Mouse (Mus musculus) spleen, adult 2 months (tissue): Measurements from ENCODE around the gene Cacna1e. TPM values are rescaled to one million over a fixed set of nuclear protein-coding genes. Genes with fewer than 3 reads are reported as not detected.

ENCODE experiments used
- DNase-seq, 2 experiments: peaks; one replicate each; pipeline versions ENCODE4 v3.0.0 to v3.0.0-alpha.2; 2012 to 2021; ENCODE audit warnings: low spot score in 2 of 2, low read depth in 1 of 2
- H3K27ac ChIP-seq: fragments of 200-500 bp; 2 replicates; pipeline ENCODE4 v1.5.1; 2012; ENCODE audit warnings: low read length, inconsistent platforms; ENCODE audit not compliant: insufficient read depth
- H3K27me3 ChIP-seq: fragments of 200-500 bp; 2 replicates; pipeline ENCODE4 v1.6.1; 2012; ENCODE audit warnings: mild to moderate bottlenecking, moderate library complexity, low read length, inconsistent platforms; ENCODE audit not compliant: control insufficient read depth, insufficient read depth
- H3K36me3 ChIP-seq: fragments of 200-500 bp; 2 replicates; pipeline ENCODE4 v1.6.1; 2012; ENCODE audit warnings: mild to moderate bottlenecking, low read length, inconsistent platforms; ENCODE audit not compliant: control insufficient read depth, insufficient read depth
- H3K4me1 ChIP-seq: fragments of 200-500 bp; 2 replicates; pipeline ENCODE4 v1.6.1; 2011; ENCODE audit warnings: inconsistent platforms; ENCODE audit not compliant: control insufficient read depth, insufficient read depth, insufficient read length
- H3K4me3 ChIP-seq: fragments of 200-500 bp; 2 replicates; pipeline ENCODE4 v1.5.1; 2011; ENCODE audit warnings: mild to moderate bottlenecking, inconsistent platforms; ENCODE audit not compliant: insufficient read depth, insufficient read length; ENCODE audit errors: extremely low read depth
- CTCF ChIP-seq: fragments of 200-500 bp; IDR thresholded peaks from 2 replicates; pipeline ENCODE4 v1.5.1; 2011; ENCODE audit warnings: mild to moderate bottlenecking, inconsistent platforms; ENCODE audit not compliant: insufficient read depth, insufficient read length, insufficient replicate concordance; ENCODE audit errors: extremely low read depth
- POLR2A ChIP-seq: fragments of 200-500 bp; IDR thresholded peaks from 2 replicates; pipeline ENCODE4 v1.6.1; 2011; ENCODE audit warnings: low read depth, low read length, inconsistent platforms
- WGBS: fragments of 180-500 bp; shearing (Covaris S2); methylation state at CpG from one replicate; pipeline ENCODE4 v1.1.7; 2018; 5-methylcytosine and 5-hydroxymethylcytosine counted together
- polyA plus RNA-seq: library from polyadenylated mRNA; depleted of rRNA; stranded (reverse); fragments of >200 nt; gene quantifications from 2 replicates; pipeline ENCODE4 v1.2.3, GENCODE M21; 2012

Gene Cacna1e
- polyA plus RNA-seq, 1 experiment, result 7.0 TPM

DNA sequence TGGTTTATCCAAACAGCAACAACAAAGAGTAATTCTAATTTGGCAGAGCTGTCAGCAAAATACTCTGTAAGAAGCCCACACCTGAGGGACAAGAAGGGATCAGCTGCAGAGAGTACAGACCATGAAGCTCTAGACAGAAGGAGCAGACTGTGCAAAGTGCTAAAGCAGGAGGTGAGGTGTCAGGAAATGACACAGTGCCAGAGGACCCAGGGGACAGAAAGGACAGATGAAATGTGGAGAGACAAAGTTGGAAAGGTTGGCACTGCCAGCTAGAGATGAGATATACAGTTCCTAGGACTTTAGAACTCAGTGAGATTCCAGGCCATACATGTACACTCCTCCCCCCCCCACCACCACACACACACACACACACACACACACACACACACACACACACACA, 113.2 kb downstream of the Cacna1e start:
- Histone ChIP-seq H3K27ac (no peak overlapping the region), H3K27me3 (no peaks in the 10 kb centered on the region), H3K4me1 (no peaks in the 10 kb centered on the region), H3K36me3 (no peaks in the 10 kb centered on the region), H3K4me3 (no peak overlapping the region)
- DNase-seq, result no peak
- TF ChIP-seq POLR2A (no peak), CTCF (no peak)

DNA sequence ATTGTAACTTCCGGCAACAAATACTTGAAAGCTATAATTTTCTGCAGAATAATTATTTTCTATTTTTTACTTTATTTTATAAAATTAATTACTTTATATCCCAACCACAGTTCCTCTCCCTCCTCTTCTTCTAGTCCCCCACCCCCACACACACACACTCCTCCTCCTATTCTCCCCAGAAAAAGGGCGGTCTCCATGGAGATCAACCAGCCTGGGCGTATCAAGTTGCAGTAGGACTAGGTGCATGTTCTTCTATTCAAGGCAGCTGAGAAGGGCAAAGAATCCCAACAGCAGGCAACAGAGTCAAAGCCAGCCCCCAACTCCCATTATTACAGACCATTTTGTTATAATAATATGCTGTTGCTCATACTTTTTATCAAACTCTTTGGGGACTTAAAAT, 113.8 kb downstream of the Cacna1e start:
- TF ChIP-seq CTCF (no peak), POLR2A (no peak)
- DNase-seq, result no peak
- WGBS, result 88% methylated on average over 3 of the region's 3 CpGs
- Histone ChIP-seq H3K27ac (no peak overlapping the region), H3K4me1 (no peaks in the 10 kb centered on the region), H3K27me3 (no peaks in the 10 kb centered on the region), H3K4me3 (no peak overlapping the region), H3K36me3 (no peaks in the 10 kb centered on the region)

- Histone ChIP-seq H3K27me3 (no peaks in the 10 kb centered on the region), H3K4me1 (no peaks in the 10 kb centered on the region), H3K4me3 (no peak overlapping the region), H3K36me3 (no peaks in the 10 kb centered on the region; the same call in 1 of the 2 replicates), H3K27ac (no peak overlapping the region)
- peak in 1 of 2 experiments; percentile 5 for DNase-seq
- TF ChIP-seq CTCF (no peak), POLR2A (no peak)
- 52% methylated on average over 4 of the region's 4 CpGs for WGBS
Measured at GRCm38 (mm10) chr1:154763132-154763531, 121.2 kb downstream of the Cacna1e start.

DNA sequence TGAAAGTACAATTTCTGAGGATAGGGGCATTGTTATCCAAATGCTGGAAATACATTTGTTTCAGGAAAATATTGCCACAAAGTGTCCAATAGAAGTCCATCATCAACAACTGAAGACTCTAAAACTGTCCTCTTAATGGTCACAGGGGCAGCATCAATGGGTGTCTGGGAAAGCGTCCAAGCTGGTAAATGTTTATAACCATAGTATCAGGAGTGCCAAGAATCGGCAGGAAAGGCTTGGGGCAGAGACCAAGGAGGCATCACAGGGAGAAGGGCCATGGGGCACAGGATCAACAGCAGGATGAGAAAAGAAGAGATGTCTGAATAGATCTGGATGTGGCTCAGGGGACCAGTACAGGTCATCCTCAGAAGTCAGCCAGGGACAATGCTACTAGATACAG, 132.2 kb downstream of the Cacna1e start:
- no peak for TF ChIP-seq POLR2A
- TF ChIP-seq CTCF, result no peak
- Histone ChIP-seq H3K4me1 (no peaks in the 10 kb centered on the region), H3K36me3 (no peaks in the 10 kb centered on the region), H3K27me3 (no peaks in the 10 kb centered on the region), H3K27ac (no peak overlapping the region), H3K4me3 (no peak overlapping the region)
- DNase-seq, result no peak
- WGBS, result 68% methylated on average over 2 of the region's 2 CpGs

- TF ChIP-seq CTCF (no peak), POLR2A (no peak)
- H3K4me1 ChIP-seq, result no peaks in the 10 kb centered on the region
- 83% methylated on average over 3 of the region's 3 CpGs for WGBS
- no peaks in the 10 kb centered on the region for H3K36me3 ChIP-seq
- no peak overlapping the region for H3K4me3 ChIP-seq
- no peaks in the 10 kb centered on the region for H3K27me3 ChIP-seq
- no peak for DNase-seq
- no peak overlapping the region for H3K27ac ChIP-seq
Measured at GRCm38 (mm10) chr1:154748531-154748930, 135.8 kb downstream of the Cacna1e start.

DNA sequence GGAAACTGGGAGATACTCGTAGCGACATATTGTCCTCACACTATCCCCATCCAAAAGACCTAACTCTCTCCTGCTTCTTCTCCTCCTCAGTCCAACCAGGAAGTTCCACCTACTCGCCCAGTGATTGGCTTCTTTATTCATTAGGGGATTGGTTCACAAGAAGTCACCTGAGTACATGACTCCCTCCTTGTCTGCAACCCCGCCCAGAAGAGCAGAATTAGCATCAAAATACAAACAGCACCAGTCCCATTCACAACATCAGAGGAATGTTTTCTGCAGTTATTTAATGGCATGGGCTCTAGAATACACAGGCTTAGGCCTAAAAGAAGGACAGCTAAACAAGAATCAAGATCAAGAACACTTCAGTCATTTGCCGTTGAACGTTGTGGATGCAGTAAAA, 139.1 kb downstream of the Cacna1e start:
- Histone ChIP-seq H3K4me1 (no peaks in the 10 kb centered on the region), H3K27ac (no peak overlapping the region), H3K36me3 (no peaks in the 10 kb centered on the region), H3K4me3 (no peak overlapping the region), H3K27me3 (no peaks in the 10 kb centered on the region)
- DNase-seq, result no peak
- TF ChIP-seq CTCF (no peak), POLR2A (no peak)
- 88% methylated on average over 6 of the region's 6 CpGs for WGBS

- H3K27me3 ChIP-seq, result 0 out of 2 replicates have a peak, but pooled peaks cover 11% of the 10 kb centered on the region
- no peak overlapping the region for H3K27ac ChIP-seq
- no peaks in the 10 kb centered on the region for H3K36me3 ChIP-seq
- DNase-seq, result no peak
- no peak for TF ChIP-seq CTCF
- TF ChIP-seq POLR2A, result no peak
- 76% methylated on average over 7 of the region's 7 CpGs for WGBS
- H3K4me3 ChIP-seq, result no peak overlapping the region
- H3K4me1 ChIP-seq, result no peaks in the 10 kb centered on the region
Measured at GRCm38 (mm10) chr1:154730411-154730961, 153.8 kb downstream of the Cacna1e start.
